Mouse (Mus musculus): Measurements from ENCODE around the gene Ccn6.
A peak's percentile ranks its signal among the peaks of the same experiment; 100 is the strongest.

Ccn6 gene

GRCm38 (mm10) chr10:39161406-39161805, 2.2 kb downstream of the Ccn6 start:
- no peak for DNase-seq (ENCODE audit: low read depth)

DNA sequence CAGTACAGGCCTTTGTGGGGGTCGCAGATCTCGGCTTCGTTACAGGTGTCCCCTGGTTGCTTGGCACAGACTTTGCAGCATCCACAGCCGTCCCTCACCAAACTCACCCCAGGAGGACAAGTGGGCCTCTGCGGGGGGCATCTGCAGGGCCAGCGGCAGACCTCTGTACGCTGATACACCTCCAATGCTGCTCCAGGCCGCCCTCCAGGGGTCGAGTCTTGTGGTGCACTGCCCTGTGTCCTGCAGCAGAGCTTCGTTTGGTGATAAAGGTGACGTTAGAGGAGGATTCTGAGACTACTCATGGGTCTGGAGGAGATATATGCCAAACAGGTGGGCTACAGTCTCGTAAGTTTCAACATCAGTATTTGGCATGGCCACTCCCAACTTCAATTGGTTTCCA, 5.3 kb downstream of the Ccn6 start:
- no peak for DNase-seq (ENCODE audit: low read depth)

DNA sequence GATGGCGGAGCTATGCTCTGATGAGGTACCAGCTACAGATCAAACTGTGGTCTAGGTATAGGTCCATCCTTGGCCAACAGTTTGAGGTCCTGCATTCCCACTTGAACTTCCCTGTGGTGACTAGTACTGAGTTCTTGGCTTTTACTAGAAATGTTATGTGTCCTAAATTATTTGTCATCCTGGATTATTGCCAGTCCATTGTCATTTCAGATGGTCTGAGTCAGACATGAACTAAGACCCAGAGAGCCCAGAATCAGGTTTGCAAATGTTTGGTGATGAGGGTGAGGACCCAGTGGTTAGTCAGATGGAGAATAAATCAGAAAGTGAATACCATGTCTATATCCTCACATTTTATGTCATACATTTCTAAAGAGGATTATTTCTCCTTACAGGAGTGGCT, 6.3 kb downstream of the Ccn6 start:
- DNase-seq (ENCODE audit: low read depth): no peak

GRCm38 (mm10) chr10:39156719-39157118, 6.9 kb downstream of the Ccn6 start:
- DNase-seq (ENCODE audit: low read depth): no peak

GRCm38 (mm10) chr10:39142216-39142615, 21.4 kb downstream of the Ccn6 start:
- no peak for DNase-seq (ENCODE audit: low read depth)

DNA sequence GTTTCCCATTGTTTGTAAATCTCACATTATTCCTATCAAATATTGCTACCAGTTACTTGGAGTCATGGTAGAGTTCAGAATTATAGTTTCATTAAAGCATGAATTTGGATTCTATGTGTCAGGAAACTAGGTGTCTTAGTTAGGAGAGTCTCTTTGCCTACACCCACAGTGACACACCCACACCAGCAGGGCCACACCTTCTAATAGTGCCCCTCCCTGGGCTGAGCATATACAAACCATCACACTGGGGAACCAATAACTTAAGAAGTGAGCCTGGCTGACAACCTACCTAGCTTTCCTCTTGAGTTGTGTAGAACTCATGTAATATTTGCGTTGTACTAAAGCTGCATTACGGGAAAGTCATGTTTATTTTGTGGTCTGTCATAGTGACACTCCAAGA, 22.2 kb downstream of the Ccn6 start:
- DNase-seq (ENCODE audit: low read depth): no peak

- DNase-seq (ENCODE audit: low read depth): no peak
Observed at GRCm38 (mm10) chr10:39140843-39141242, 22.8 kb downstream of the Ccn6 start.

- DNase-seq (ENCODE audit: low read depth): no peak
Observed at GRCm38 (mm10) chr10:39138761-39139160, 24.8 kb downstream of the Ccn6 start.

DNA sequence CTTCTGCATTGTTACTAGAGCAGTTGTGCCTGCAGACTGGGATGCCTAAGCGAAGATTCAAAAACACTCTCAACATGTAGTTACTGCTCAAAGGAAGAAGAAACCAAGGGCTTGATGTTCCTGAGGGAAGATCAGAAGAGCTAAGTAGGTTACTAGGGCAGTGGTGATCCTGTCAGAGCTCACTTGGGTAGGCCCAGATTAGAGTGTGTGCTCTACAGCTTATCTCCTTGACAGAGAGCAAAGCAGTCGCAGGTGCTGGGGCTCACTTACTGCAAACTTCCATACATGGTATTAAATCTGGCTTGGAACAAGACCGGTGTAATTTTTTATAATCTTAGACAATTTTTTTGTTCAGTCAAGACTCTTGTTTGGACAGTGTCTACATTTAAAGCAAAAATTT, 25.8 kb downstream of the Ccn6 start:
- no peak for DNase-seq (ENCODE audit: low read depth)

DNA sequence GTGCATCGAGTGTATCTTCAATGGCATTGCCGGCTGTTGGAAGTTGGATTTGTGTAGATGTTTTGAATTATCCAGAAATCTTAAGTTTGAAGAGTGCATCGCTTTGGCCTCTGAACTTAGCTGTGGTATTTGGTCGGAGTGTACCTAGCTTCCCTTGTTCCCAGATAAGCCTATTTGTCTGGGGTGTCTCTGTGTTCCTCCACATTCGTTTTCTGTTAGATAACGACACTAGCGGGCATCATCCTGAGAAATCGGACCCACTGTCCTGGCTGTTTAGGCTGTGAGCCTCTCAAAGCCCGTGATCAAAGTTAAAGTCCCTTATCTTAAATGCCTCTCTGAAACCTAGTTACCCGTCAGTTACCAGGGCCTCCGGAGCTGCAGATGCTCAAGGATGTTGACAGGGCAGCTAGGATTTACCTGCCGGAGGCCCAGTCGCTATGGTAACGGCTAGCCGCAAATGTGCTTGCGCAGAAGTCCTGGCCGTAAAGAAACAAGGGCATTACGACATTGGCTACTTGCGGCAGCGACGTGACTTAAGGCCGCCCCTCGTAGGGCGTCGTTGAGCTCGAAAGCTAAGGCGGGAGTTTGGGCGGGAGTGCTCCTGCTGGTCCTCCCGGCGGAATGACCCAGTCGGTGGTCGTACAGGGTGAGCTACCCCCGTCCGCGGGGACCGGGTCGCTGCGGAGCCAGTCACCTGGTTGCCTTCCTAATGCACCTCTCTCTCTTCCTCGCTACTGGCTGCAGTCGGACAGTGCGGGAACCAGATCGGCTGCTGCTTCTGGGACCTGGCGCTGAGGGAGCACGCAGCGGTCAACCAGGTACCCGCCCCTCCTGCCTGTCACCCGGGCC, 29.9 kb downstream of the Ccn6 start, which contains the start of the genes Fam229b and Tube1:
Gene Fam229b, minus strand, starts transcription at position 453 of the 849 bp plus-strand sequence.
Gene Tube1, plus strand, starts transcription at position 515 of the 849 bp plus-strand sequence.
- peak; percentile 96 for DNase-seq (ENCODE audit: low read depth)

DNA sequence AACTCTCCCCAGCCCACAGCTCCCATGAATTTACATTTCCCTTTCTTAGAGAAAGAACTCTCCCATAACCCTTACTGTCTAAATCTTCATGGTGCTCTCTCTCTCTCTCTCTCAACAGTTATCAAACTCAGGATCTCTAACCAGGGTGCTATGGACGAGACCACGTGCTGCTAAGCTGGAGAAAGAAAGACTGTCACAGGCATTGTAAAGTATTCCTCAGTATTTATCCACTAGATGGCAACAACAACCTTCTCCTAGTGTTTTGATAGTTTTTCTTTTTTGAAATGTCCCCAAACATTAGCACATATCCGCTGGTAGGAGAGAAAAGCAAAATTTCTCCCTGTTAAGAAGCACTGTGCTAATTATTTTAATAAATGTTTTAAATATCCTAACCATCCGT, 42.2 kb downstream of the Ccn6 start:
- DNase-seq (ENCODE audit: low read depth): peak; percentile 25

GRCm38 (mm10) chr10:39109489-39109874, 54.1 kb downstream of the Ccn6 start:
- no peak for DNase-seq (ENCODE audit: low read depth)

DNA sequence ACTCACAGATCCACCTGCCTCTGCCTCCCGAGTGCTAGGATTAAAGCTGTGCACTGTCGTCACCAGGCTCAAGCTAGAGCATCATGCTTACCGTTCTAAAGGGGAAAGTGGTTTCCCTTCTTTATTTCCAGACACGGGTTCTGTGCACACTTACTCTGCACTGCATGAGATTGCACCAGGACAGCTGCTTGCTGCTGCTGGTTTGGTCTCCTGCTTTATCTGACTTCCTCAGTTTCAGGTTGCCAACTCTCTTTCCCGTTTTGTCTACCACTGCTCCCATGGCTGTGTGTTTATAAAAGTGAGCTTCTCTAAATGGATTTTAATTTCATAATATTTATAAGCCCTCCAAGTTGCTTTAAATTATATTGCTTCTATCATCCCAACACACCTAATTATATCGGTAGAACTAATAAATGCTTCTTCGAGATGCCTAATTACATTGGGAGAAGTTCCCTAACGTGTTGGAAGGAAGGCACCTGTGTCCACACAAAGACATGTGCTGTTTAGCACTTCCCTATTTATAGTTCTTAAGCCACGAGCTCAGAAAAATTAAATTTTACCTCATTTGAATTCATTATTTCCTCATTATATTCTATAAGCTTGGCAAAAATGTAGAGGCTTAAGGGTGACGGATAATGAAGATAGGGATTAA, 54.6 kb downstream of the Ccn6 start:
- DNase-seq (ENCODE audit: low read depth): no peak

GRCm38 (mm10) chr10:39106935-39107334, 56.7 kb downstream of the Ccn6 start:
- DNase-seq (ENCODE audit: low read depth): no peak

- no peak for DNase-seq (ENCODE audit: low read depth)
Observed at GRCm38 (mm10) chr10:39106413-39106812, 57.2 kb downstream of the Ccn6 start.

- no peak for DNase-seq (ENCODE audit: low read depth)
Observed at GRCm38 (mm10) chr10:39104803-39105449, 58.7 kb downstream of the Ccn6 start.

All from induced T-regulatory cell, adult 2 months (primary cell).